In the genomic region with DNA sequence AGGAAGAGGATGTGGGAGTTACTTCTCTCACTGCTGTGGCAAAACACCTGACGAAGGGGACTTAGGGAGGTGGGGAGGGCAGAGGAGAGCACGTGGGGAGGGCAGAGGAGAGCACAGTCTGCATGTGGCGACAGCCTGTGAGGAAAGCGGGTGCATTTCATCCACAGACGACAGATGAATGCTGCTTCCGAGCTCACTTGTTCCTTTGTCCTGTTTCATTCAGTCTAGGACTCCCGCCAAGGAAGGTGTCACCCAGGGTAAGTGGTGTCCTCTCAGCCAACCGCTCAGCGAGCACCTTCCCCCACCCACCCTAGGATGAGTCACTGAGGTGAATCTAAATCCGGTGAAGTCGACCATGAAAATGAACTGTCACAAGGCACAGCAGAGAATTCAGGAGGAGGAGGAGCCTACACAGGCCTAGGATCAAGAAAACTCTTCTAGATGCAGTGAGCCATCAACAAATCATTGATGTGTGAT, we compare ENCODE assay signal across 10 mouse cellular contexts. TPM values are rescaled to one million over a fixed set of nuclear protein-coding genes. Genes with fewer than 3 reads are reported as not detected.
A peak's percentile ranks its signal among the peaks of the same experiment; 100 is the strongest.
DNase-seq lines count a peak whose midpoint lies in the region; ATAC-seq and TF ChIP-seq lines count a peak whose summit lies in the region.
"Had no signal": no experiment of that assay in that cellular context is flagged by ENCODE, and none has a peak within 500 bp of the region (broad histone marks: within the 10 kb centered on the region; RNA-seq: fewer than 3 reads in every experiment).

No protein-coding gene starts in this region.

- no peak for TF ChIP-seq CTCF in cerebellum, adult 2 months (IDR thresholded peaks at IDR 0.05; ENCODE audit: borderline replicate concordance, insufficient read depth, low read depth, low read length)

- H3K9me3 ChIP-seq in kidney, embryonic 15.5 days (replicated peaks): no peaks in the 10 kb centered on the region
- H3K9me3 ChIP-seq in intestine, embryonic 16.5 days (ENCODE audit: control insufficient read depth, low read length): no peaks in the 10 kb centered on the region

- peak overlapping the region; percentile 62 for H3K27ac ChIP-seq in cerebellum, adult 2 months (ENCODE audit: insufficient read depth, low read length)
- peak overlapping the region; percentile 46; the same call in 1 of the 2 replicates for H3K27ac ChIP-seq in kidney, embryonic 15.5 days
- H3K27ac ChIP-seq in intestine, embryonic 16.5 days (ENCODE audit: low read length): no peak overlapping the region

- ATAC-seq in kidney, embryonic 15.5 days (replicated peaks; ENCODE audit: low FRiP score): peak; percentile 93
- no peak for ATAC-seq in intestine, embryonic 16.5 days

- H3K4me2 ChIP-seq in kidney, embryonic 15.5 days: peak overlapping the region; percentile 14; the same call in 1 of the 2 replicates
- H3K4me2 ChIP-seq in intestine, embryonic 16.5 days (ENCODE audit: low read depth, low read length): no peak overlapping the region

- DNase-seq in adrenal gland, postnatal 10 days: peak; percentile 21
- DNase-seq in adrenal gland, adult 8-10 months: no peak
- peak; percentile 65 for DNase-seq in 416B (ENCODE audit: low read depth)
- peak; percentile 69 to 89 for DNase-seq in cerebellum, adult 2 months
- peak; percentile 64 to 77 for DNase-seq in thymus, postnatal 36 days
- DNase-seq in urinary bladder, postnatal 4 days (ENCODE audit: low spot score in 2 of 2): no peak

- peak overlapping the region; percentile 4 for H3K4me3 ChIP-seq in cerebellum, adult 2 months (replicated peaks; ENCODE audit: insufficient read depth, low read depth, low read length)
- H3K4me3 ChIP-seq in kidney, embryonic 15.5 days (replicated peaks): no peak overlapping the region
- no peak overlapping the region for H3K4me3 ChIP-seq in intestine, embryonic 16.5 days (ENCODE audit: low read length)

- H3K4me1 ChIP-seq in cerebellum, adult 2 months (ENCODE audit: control insufficient read depth, insufficient read depth, low read length): peaks cover 3% of the 10 kb centered on the region; the same call in 1 of the 2 replicates
- peaks cover 10% of the 10 kb centered on the region; the same call in 1 of the 2 replicates for H3K4me1 ChIP-seq in kidney, embryonic 15.5 days
- no peaks in the 10 kb centered on the region for H3K4me1 ChIP-seq in intestine, embryonic 16.5 days (ENCODE audit: control insufficient read depth, insufficient read depth, low read length)

- no peaks in the 10 kb centered on the region for H3K36me3 ChIP-seq in kidney, embryonic 15.5 days
- H3K36me3 ChIP-seq in intestine, embryonic 16.5 days (ENCODE audit: control insufficient read depth, insufficient read depth, low read length): no peaks in the 10 kb centered on the region

- 0 out of 2 replicates have a peak, but pooled peaks have one; percentile 21 for TF ChIP-seq POLR2A in cerebellum, adult 2 months (IDR thresholded peaks at IDR 0.05; ENCODE audit: borderline replicate concordance, insufficient read depth, low read length)

- H3K27me3 ChIP-seq in cerebellum, adult 2 months (ENCODE audit: control insufficient read depth, insufficient read depth, low read length): no peaks in the 10 kb centered on the region
- H3K27me3 ChIP-seq in kidney, embryonic 15.5 days: no peaks in the 10 kb centered on the region
- no peaks in the 10 kb centered on the region for H3K27me3 ChIP-seq in intestine, embryonic 16.5 days (replicated peaks; ENCODE audit: control insufficient read depth, insufficient read depth, low read length)

- 10% methylated on average over 11 of the region's 11 CpGs for WGBS in cerebellum, adult 2 months
- 34% methylated on average over 11 of the region's 11 CpGs for WGBS in kidney, embryonic 15.5 days
- WGBS in intestine, embryonic 16.5 days: 54% methylated on average over 11 of the region's 11 CpGs

- H3K9ac ChIP-seq in kidney, embryonic 15.5 days: no peak overlapping the region
- H3K9ac ChIP-seq in intestine, embryonic 16.5 days (ENCODE audit: low read depth, low read length): no peak overlapping the region

RNA-seq across cellular contexts. Expression of gene BC005537, which starts 15.4 kb away (rescaled TPM):
- 100 to 1,000 TPM; 149 to 152 TPM for total RNA-seq in adrenal gland, postnatal 10 days (2021)
- 100 to 1,000 TPM; 194 to 209 (median 205) TPM for total RNA-seq in adrenal gland, adult 8-10 months (2022)
- 106 and 107 TPM in 2 replicates for polyA plus RNA-seq in cerebellum, adult 2 months (2012; rRNA removed)
- 16.7 and 17.1 TPM in 2 replicates for polyA plus RNA-seq in kidney, embryonic 15.5 days (2015; fragmentation: Nextera tagmentation; extraction: Ambion mirVana)
- polyA plus RNA-seq in intestine, embryonic 16.5 days (2015; fragmentation: Nextera tagmentation; extraction: Ambion mirVana): 9.4 and 9.6 TPM in 2 replicates

RNA-seq across cellular contexts. Expression of gene Gmnn, which starts 24.3 kb away (rescaled TPM):
- 10 to 100 TPM; 19.9 to 31.3 TPM for total RNA-seq in adrenal gland, postnatal 10 days (2021)
- total RNA-seq in adrenal gland, adult 8-10 months (2022): 10 to 100 TPM in 2 of 4 experiments, 1 to 10 TPM in 2; 5.3 to 12.5 (median 9.4) TPM
- 7.9 and 8.3 TPM in 2 replicates for polyA plus RNA-seq in cerebellum, adult 2 months (2012; rRNA removed)
- polyA plus RNA-seq in kidney, embryonic 15.5 days (2015; fragmentation: Nextera tagmentation; extraction: Ambion mirVana): 115 and 117 TPM in 2 replicates
- polyA plus RNA-seq in intestine, embryonic 16.5 days (2015; fragmentation: Nextera tagmentation; extraction: Ambion mirVana): 81.9 and 90.3 TPM in 2 replicates

RNA-seq across cellular contexts. Expression of gene Armh2, which starts 45.0 kb away (rescaled TPM):
- total RNA-seq in adrenal gland, postnatal 10 days (2021): not detected
- total RNA-seq in adrenal gland, adult 8-10 months (2022): not detected
- polyA plus RNA-seq in cerebellum, adult 2 months (2012; rRNA removed): not detected in 2 replicates
- not detected in 2 replicates for polyA plus RNA-seq in kidney, embryonic 15.5 days (2015; fragmentation: Nextera tagmentation; extraction: Ambion mirVana)
- not detected in 2 replicates for polyA plus RNA-seq in intestine, embryonic 16.5 days (2015; fragmentation: Nextera tagmentation; extraction: Ambion mirVana)
- polyA plus RNA-seq: liver, embryonic 16.5 days; stomach, embryonic 14.5 days had no signal

RNA-seq across cellular contexts. Expression of gene Acot13, which starts 45.3 kb away (rescaled TPM):
- total RNA-seq in adrenal gland, postnatal 10 days (2021): 100 to 1,000 TPM; 125 to 155 TPM
- 10 to 100 TPM; 56.4 to 70.2 (median 59.6) TPM for total RNA-seq in adrenal gland, adult 8-10 months (2022)
- polyA plus RNA-seq in cerebellum, adult 2 months (2012; rRNA removed): 150 and 152 TPM in 2 replicates
- polyA plus RNA-seq in kidney, embryonic 15.5 days (2015; fragmentation: Nextera tagmentation; extraction: Ambion mirVana): 103 and 105 TPM in 2 replicates
- 201 and 219 TPM in 2 replicates for polyA plus RNA-seq in intestine, embryonic 16.5 days (2015; fragmentation: Nextera tagmentation; extraction: Ambion mirVana)

RNA-seq across cellular contexts. Expression of gene Tdp2, which starts 45.4 kb away (rescaled TPM):
- total RNA-seq in adrenal gland, postnatal 10 days (2021): 10 to 100 TPM; 23.1 to 31.6 TPM
- 10 to 100 TPM; 25.7 to 39.9 (median 31.0) TPM for total RNA-seq in adrenal gland, adult 8-10 months (2022)
- 43.4 and 46.3 TPM in 2 replicates for polyA plus RNA-seq in cerebellum, adult 2 months (2012; rRNA removed)
- 63.9 and 65.5 TPM in 2 replicates for polyA plus RNA-seq in kidney, embryonic 15.5 days (2015; fragmentation: Nextera tagmentation; extraction: Ambion mirVana)
- 52.8 TPM in 2 replicates for polyA plus RNA-seq in intestine, embryonic 16.5 days (2015; fragmentation: Nextera tagmentation; extraction: Ambion mirVana)

Comparison
In these comparisons a context has a peak if more than half of its experiments do, and no peak if none do; other contexts are left out.
1. DNase-seq: peak in adrenal gland, postnatal 10 days (single experiment), 416B (single experiment), cerebellum, adult 2 months (2 of 2) and thymus, postnatal 36 days (2 of 2); none in adrenal gland, adult 8-10 months (single experiment) and urinary bladder, postnatal 4 days (0 of 2).